Mouse (Mus musculus): Measurements from ENCODE around the gene Sept11.

DNA sequence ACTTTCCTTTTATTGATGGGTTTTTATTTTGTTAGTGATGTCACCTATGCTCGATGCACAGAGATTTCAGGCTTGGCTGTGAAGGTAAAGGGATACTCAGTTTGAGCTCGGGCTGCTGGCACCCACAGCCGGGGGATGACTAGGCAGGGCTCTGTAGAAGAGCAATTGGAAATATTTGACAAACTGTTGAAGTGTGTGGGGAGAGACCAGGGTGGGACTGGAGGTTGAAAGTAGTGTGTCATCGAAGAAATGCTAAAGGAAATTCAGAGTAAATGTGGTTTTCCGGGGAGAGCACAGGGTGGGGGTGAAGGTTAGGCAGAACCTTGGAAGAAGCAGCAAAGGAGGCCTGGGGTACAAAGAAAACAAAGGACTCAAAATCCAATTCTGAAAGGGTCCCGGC, 58.7 kb downstream of the Sept11 start:
- TF ChIP-seq GATA1 (IDR thresholded peaks at IDR 0.05; ENCODE audit: low read length) (no peak), TAL1 (IDR thresholded peaks at IDR 0.05; ENCODE audit: low read length) (no peak)

Measured in erythroblast, embryonic 14.5 days (primary cell).